Mouse (Mus musculus) stomach, embryonic 14.5 days (tissue): ENCODE measurements around the gene Tspan9. TPM values are rescaled to one million over a fixed set of nuclear protein-coding genes. Genes with fewer than 3 reads are reported as not detected.

Source experiments
- ATAC-seq: fragments of 200-750 bp; cut with Nextera tagmentation; 2 replicates; pipeline ENCODE4 v1.8.0; 2017; ENCODE audit warnings: low read depth, moderate TSS enrichment; ENCODE audit not compliant: insufficient number of reproducible peaks, insufficient read depth, low FRiP score
- H3K27ac ChIP-seq: fragments of 300-500 bp; sonication (generic); 2 replicates; pipeline ENCODE4 v1.5.1; 2014; ENCODE audit warnings: mild to moderate bottlenecking, low read length, moderate library complexity, mixed read lengths
- H3K27me3 ChIP-seq: fragments of 300-500 bp; sonication (generic); 2 replicates; pipeline ENCODE4 v1.6.1; 2014; ENCODE audit warnings: low read length, control low read depth, mixed read lengths; ENCODE audit not compliant: control insufficient read depth, insufficient read depth
- H3K36me3 ChIP-seq: fragments of 300-500 bp; sonication (generic); 2 replicates; pipeline ENCODE4 v1.6.1; 2014; ENCODE audit warnings: mild to moderate bottlenecking, control low read depth, low read length, moderate library complexity, mixed read lengths; ENCODE audit not compliant: control insufficient read depth, insufficient read depth
- H3K4me1 ChIP-seq: fragments of 300-500 bp; sonication (generic); 2 replicates; pipeline ENCODE4 v1.6.1; 2014; ENCODE audit warnings: low read length, control low read depth, mixed read lengths; ENCODE audit not compliant: control insufficient read depth, insufficient read depth
- H3K4me2 ChIP-seq: fragments of 300-500 bp; sonication (generic); replicated peaks from 2 replicates; pipeline ENCODE4 v1.6.1; 2014; ENCODE audit warnings: low read depth, low read length, control low read depth
- H3K4me3 ChIP-seq: fragments of 300-500 bp; sonication (generic); 2 replicates; pipeline ENCODE4 v1.5.1; 2014; ENCODE audit warnings: low read depth, low read length, control low read depth
- H3K9ac ChIP-seq: fragments of 300-500 bp; sonication (generic); replicated peaks from 2 replicates; pipeline ENCODE4 v1.6.1; 2014; ENCODE audit warnings: low read depth, mild to moderate bottlenecking, control low read depth, low read length, moderate library complexity, mixed read lengths
- H3K9me3 ChIP-seq: fragments of 300-500 bp; sonication (generic); 2 replicates; pipeline ENCODE4 v1.6.1; 2016; ENCODE audit warnings: low read depth, low read length, control low read depth; ENCODE audit not compliant: control insufficient read depth
- WGBS: fragments of 180-500 bp; shearing (Covaris S2); extraction: QIAGEN DNeasy Blood & Tissue Kit; methylation state at CpG from one replicate; pipeline ENCODE4 v1.1.7; 2014; 5-methylcytosine and 5-hydroxymethylcytosine counted together
- polyA plus RNA-seq: library from polyadenylated mRNA; unstranded; fragments of >200 nt; fragmentation: Nextera tagmentation; extraction: Ambion mirVana; gene quantifications from 2 replicates; pipeline ENCODE4 v1.2.1, GENCODE M21; 2014

Gene Tspan9
- polyA plus RNA-seq = 124 and 139 TPM in 2 replicates

GRCm38 (mm10) chr6:128143390-128144020 lies at the start of gene Tspan9:
TSS of gene Tspan9 (minus strand) at chr6:128143594.
- Histone ChIP-seq H3K36me3 (no peaks in the 10 kb centered on the region), H3K9ac (peak within 1 kb of the TSS; percentile 77), H3K4me3 (peak within 1 kb of the TSS; percentile 68), H3K27me3 (no peaks in the 10 kb centered on the region), H3K4me2 (peak within 1 kb of the TSS; percentile 65), H3K9me3 (no peaks in the 10 kb centered on the region), H3K27ac (peak within 1 kb of the TSS; percentile 91), H3K4me1 (peaks cover 10% of the 10 kb centered on the region; the same call in 1 of the 2 replicates)
- 0% methylated on average over 34 of the region's 56 CpGs for WGBS
- peak; percentile 85 for ATAC-seq

- 35% methylated on average over 2 of the region's 2 CpGs for WGBS
- ATAC-seq = no peak
Observed at GRCm38 (mm10) chr6:128183521-128183920, 40.1 kb upstream of the Tspan9 start.

GRCm38 (mm10) chr6:128181176-128181575 lies 37.8 kb upstream of the Tspan9 start:
- no peaks in the 10 kb centered on the region for H3K9me3 ChIP-seq
- ATAC-seq = no peak
- H3K27ac ChIP-seq = no peak overlapping the region
- no peak overlapping the region for H3K4me2 ChIP-seq
- no peaks in the 10 kb centered on the region for H3K36me3 ChIP-seq
- no peaks in the 10 kb centered on the region for H3K4me1 ChIP-seq
- H3K9ac ChIP-seq = no peak overlapping the region
- no peaks in the 10 kb centered on the region for H3K27me3 ChIP-seq
- 55% methylated on average over 5 of the region's 5 CpGs for WGBS
- no peak overlapping the region for H3K4me3 ChIP-seq

More at GRCm38 (mm10) chr6:128183521-128183920, 40.1 kb upstream of the Tspan9 start:
- no peaks in the 10 kb centered on the region for H3K27me3 ChIP-seq
- no peak overlapping the region for H3K9ac ChIP-seq
- H3K36me3 ChIP-seq = no peaks in the 10 kb centered on the region
- H3K4me1 ChIP-seq = no peaks in the 10 kb centered on the region
- H3K4me3 ChIP-seq = no peak overlapping the region
- no peaks in the 10 kb centered on the region for H3K9me3 ChIP-seq
- H3K4me2 ChIP-seq = no peak overlapping the region
- H3K27ac ChIP-seq = no peak overlapping the region

- Histone ChIP-seq H3K27me3 (no peaks in the 10 kb centered on the region), H3K9me3 (no peaks in the 10 kb centered on the region), H3K4me1 (no peaks in the 10 kb centered on the region), H3K4me3 (no peak overlapping the region), H3K36me3 (no peaks in the 10 kb centered on the region), H3K9ac (no peak overlapping the region), H3K27ac (no peak overlapping the region), H3K4me2 (no peak overlapping the region)
- ATAC-seq = no peak
- WGBS = 92% methylated on average over 1 of the region's 1 CpGs
Observed at GRCm38 (mm10) chr6:128179651-128180050, 36.3 kb upstream of the Tspan9 start.

- H3K36me3 ChIP-seq = no peaks in the 10 kb centered on the region
- H3K4me2 ChIP-seq = no peak overlapping the region
- no peak for ATAC-seq
- 74% methylated on average over 5 of the region's 5 CpGs for WGBS
- H3K9ac ChIP-seq = no peak overlapping the region
- H3K4me3 ChIP-seq = no peak overlapping the region
- H3K4me1 ChIP-seq = no peaks in the 10 kb centered on the region
- no peaks in the 10 kb centered on the region for H3K9me3 ChIP-seq
- no peaks in the 10 kb centered on the region for H3K27me3 ChIP-seq
- H3K27ac ChIP-seq = no peak overlapping the region
Observed at GRCm38 (mm10) chr6:128179247-128179646, 35.9 kb upstream of the Tspan9 start.

- no peak for ATAC-seq
- no peaks in the 10 kb centered on the region for H3K27me3 ChIP-seq
- WGBS = 83% methylated on average over 2 of the region's 2 CpGs
- no peaks in the 10 kb centered on the region for H3K9me3 ChIP-seq
- no peaks in the 10 kb centered on the region for H3K4me1 ChIP-seq
- no peak overlapping the region for H3K9ac ChIP-seq
- H3K4me2 ChIP-seq = no peak overlapping the region
- H3K36me3 ChIP-seq = no peaks in the 10 kb centered on the region
- no peak overlapping the region for H3K27ac ChIP-seq
- no peak overlapping the region for H3K4me3 ChIP-seq
Observed at GRCm38 (mm10) chr6:128178681-128179080, 35.3 kb upstream of the Tspan9 start.

GRCm38 (mm10) chr6:128168785-128169679 lies 25.6 kb upstream of the Tspan9 start:
- Histone ChIP-seq H3K4me1 (0 out of 2 replicates have a peak, but pooled peaks cover 3% of the 10 kb centered on the region), H3K36me3 (no peaks in the 10 kb centered on the region), H3K9ac (no peak overlapping the region), H3K27me3 (no peaks in the 10 kb centered on the region), H3K4me3 (no peak overlapping the region), H3K27ac (no peak overlapping the region), H3K4me2 (no peak overlapping the region), H3K9me3 (no peaks in the 10 kb centered on the region)
- ATAC-seq = no peak
- WGBS = 57% methylated on average over 6 of the region's 6 CpGs

- WGBS = 52% methylated on average over 2 of the region's 2 CpGs
- Histone ChIP-seq H3K36me3 (no peaks in the 10 kb centered on the region), H3K9ac (no peak overlapping the region), H3K27ac (no peak overlapping the region), H3K27me3 (no peaks in the 10 kb centered on the region), H3K9me3 (no peaks in the 10 kb centered on the region), H3K4me2 (no peak overlapping the region), H3K4me3 (no peak overlapping the region), H3K4me1 (0 out of 2 replicates have a peak, but pooled peaks cover 3% of the 10 kb centered on the region)
- no peak for ATAC-seq
Observed at GRCm38 (mm10) chr6:128165564-128165963, 22.2 kb upstream of the Tspan9 start.
